10 mouse cellular contexts compared by ENCODE assay signal in the genomic region with DNA sequence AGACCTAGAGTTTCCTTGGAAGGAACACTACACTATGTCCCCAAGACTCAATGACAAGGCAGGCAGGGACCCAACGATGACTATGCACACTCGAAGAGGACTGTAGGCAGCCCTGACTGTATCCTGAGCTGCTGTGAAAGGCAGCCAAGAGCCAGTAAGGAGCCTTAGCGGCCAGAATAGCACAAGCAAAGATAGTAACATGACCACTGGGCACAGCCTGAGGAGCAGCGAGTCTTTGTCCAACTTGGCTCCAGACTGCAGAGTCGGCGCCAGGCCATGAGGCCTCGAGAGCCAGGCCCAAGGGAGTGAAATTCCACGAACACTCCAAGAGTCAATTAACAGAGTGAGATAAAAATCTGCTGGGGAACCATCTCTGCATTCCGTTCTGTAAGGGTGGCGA.
DNase-seq lines count a peak whose midpoint lies in the region; ATAC-seq lines count a peak whose summit lies in the region.
"Had no signal": no experiment of that assay in that cellular context is flagged by ENCODE, and none has a peak within 500 bp of the region (broad histone marks: within the 10 kb centered on the region; RNA-seq: fewer than 3 reads in every experiment).

No protein-coding gene starts in this region.

- no peak overlapping the region for H3K27ac ChIP-seq in heart, embryonic 11.5 days (ENCODE audit: low read depth, low read length)
- H3K27ac ChIP-seq in hindbrain, embryonic 14.5 days = no peak overlapping the region
- H3K27ac ChIP-seq: embryonic facial prominence, embryonic 15.5 days; macrophage had no signal

- peaks cover 13% of the 10 kb centered on the region; the same call in 1 of the 2 replicates for H3K4me1 ChIP-seq in heart, embryonic 11.5 days (ENCODE audit: control insufficient read depth, insufficient read depth, low read length)
- H3K4me1 ChIP-seq in hindbrain, embryonic 14.5 days (replicated peaks; ENCODE audit: control insufficient read depth, insufficient read depth, low read length) = peaks cover 6% of the 10 kb centered on the region

- WGBS in heart, embryonic 11.5 days (ENCODE audit: insufficient replicate concordance) = 75% methylated on average over 10 of the region's 10 CpGs
- WGBS in hindbrain, embryonic 14.5 days = 90% methylated on average over 10 of the region's 10 CpGs

- DNase-seq in heart, adult 18-20 months = peak; percentile 86 to 88
- peak; percentile 34 for DNase-seq in urinary bladder, adult 2 months (ENCODE audit: low spot score)
- DNase-seq in urinary bladder, postnatal 10 days (ENCODE audit: low spot score) = no peak
- peak; percentile 59 for DNase-seq in kidney, postnatal 10 days
- no peak for DNase-seq in c-Kit-positive CD71-positive TER-119-positive erythroid progenitor cells, embryonic 14.5 days (ENCODE audit: low spot score)
- no peak for DNase-seq in thymus, adult 18-20 months
- DNase-seq in hindbrain, embryonic 14.5 days (ENCODE audit: low spot score) = no peak

- no peak overlapping the region for H3K4me2 ChIP-seq in heart, embryonic 11.5 days
- no peak overlapping the region for H3K4me2 ChIP-seq in hindbrain, embryonic 14.5 days (replicated peaks)
- H3K4me2 ChIP-seq: embryonic facial prominence, embryonic 15.5 days had no signal

- ATAC-seq in heart, embryonic 11.5 days (replicated peaks; ENCODE audit: insufficient number of reproducible peaks, low FRiP score, low TSS enrichment) = no peak
- ATAC-seq in hindbrain, embryonic 14.5 days (ENCODE audit: low FRiP score) = no peak

- H3K36me3 ChIP-seq in heart, embryonic 11.5 days (ENCODE audit: control insufficient read depth, insufficient read depth, low read length) = no peaks in the 10 kb centered on the region
- H3K36me3 ChIP-seq in hindbrain, embryonic 14.5 days (replicated peaks; ENCODE audit: control insufficient read depth, insufficient read depth) = no peaks in the 10 kb centered on the region
- H3K36me3 ChIP-seq: embryonic facial prominence, embryonic 15.5 days had no signal

- no peaks in the 10 kb centered on the region for H3K27me3 ChIP-seq in heart, embryonic 11.5 days (ENCODE audit: control insufficient read depth, insufficient read depth, low read length)
- no peaks in the 10 kb centered on the region for H3K27me3 ChIP-seq in hindbrain, embryonic 14.5 days (ENCODE audit: control insufficient read depth, insufficient read depth, low read length)
- H3K27me3 ChIP-seq: embryonic facial prominence, embryonic 15.5 days had no signal

- no peaks in the 10 kb centered on the region for H3K9me3 ChIP-seq in heart, embryonic 11.5 days (replicated peaks; ENCODE audit: control insufficient read depth, low read length)
- H3K9me3 ChIP-seq in hindbrain, embryonic 14.5 days (ENCODE audit: control insufficient read depth, low read length) = no peaks in the 10 kb centered on the region
- H3K9me3 ChIP-seq: embryonic facial prominence, embryonic 15.5 days had no signal

- no peak overlapping the region for H3K9ac ChIP-seq in heart, embryonic 11.5 days (ENCODE audit: low read depth, low read length)
- H3K9ac ChIP-seq in hindbrain, embryonic 14.5 days = no peak overlapping the region
- H3K9ac ChIP-seq: embryonic facial prominence, embryonic 15.5 days had no signal

- H3K4me3 ChIP-seq in heart, embryonic 11.5 days (ENCODE audit: low read depth, low read length) = no peak overlapping the region
- H3K4me3 ChIP-seq in hindbrain, embryonic 14.5 days (replicated peaks; ENCODE audit: low read length) = no peak overlapping the region
- H3K4me3 ChIP-seq: embryonic facial prominence, embryonic 15.5 days had no signal

Comparison
In these comparisons a context has a peak if more than half of its experiments do, and no peak if none do; other contexts are left out.
1. DNase-seq: peak in heart, adult 18-20 months (2 of 2), urinary bladder, adult 2 months (single experiment) and kidney, postnatal 10 days (single experiment); none in urinary bladder, postnatal 10 days (single experiment), c-Kit-positive CD71-positive TER-119-positive erythroid progenitor cells, embryonic 14.5 days (single experiment), thymus, adult 18-20 months (0 of 2) and hindbrain, embryonic 14.5 days (single experiment).